Mouse (Mus musculus) ES-Bruce4 (cell line): ENCODE data around the gene Mettl21a. TPM values are rescaled to one million over a fixed set of nuclear protein-coding genes. Genes with fewer than 3 reads are reported as not detected.

Source experiments
- H3K27ac ChIP-seq: 2 replicates; pipeline ENCODE4 v1.5.1; 2012; ENCODE audit warnings: low read length, inconsistent platforms; ENCODE audit not compliant: insufficient read depth
- H3K27me3 ChIP-seq: 2 replicates; pipeline ENCODE4 v1.6.1; 2012; ENCODE audit warnings: mild to moderate bottlenecking, low read length, inconsistent platforms; ENCODE audit not compliant: control insufficient read depth, poor library complexity, insufficient read depth, severe bottlenecking
- H3K36me3 ChIP-seq: 2 replicates; pipeline ENCODE4 v1.6.1; 2012; ENCODE audit warnings: inconsistent platforms, mild to moderate bottlenecking, low read length, moderate library complexity; ENCODE audit not compliant: control insufficient read depth, poor library complexity, insufficient read depth, severe bottlenecking
- H3K4me1 ChIP-seq: one replicate; pipeline ENCODE4 v1.8.1; 2011; ENCODE audit warnings: low read length; ENCODE audit not compliant: control insufficient read depth, insufficient read depth
- H3K4me3 ChIP-seq: 2 replicates; pipeline ENCODE4 v1.5.1; 2011; ENCODE audit warnings: low read depth, mild to moderate bottlenecking, low read length
- H3K9ac ChIP-seq: 2 replicates; pipeline ENCODE4 v1.6.1; 2012; ENCODE audit warnings: low read depth, mild to moderate bottlenecking, inconsistent platforms; ENCODE audit not compliant: poor library complexity, severe bottlenecking
- H3K9me3 ChIP-seq: replicated peaks from 2 replicates; pipeline ENCODE4 v1.6.1; 2012; ENCODE audit warnings: mild to moderate bottlenecking, low read length, inconsistent platforms; ENCODE audit not compliant: control insufficient read depth, poor library complexity, insufficient read depth, severe bottlenecking
- CTCF ChIP-seq: IDR thresholded peaks from one replicate; pipeline ENCODE4 v1.8.1; 2011; ENCODE audit warnings: low read depth, low read length
- EP300 ChIP-seq: IDR thresholded peaks from 2 replicates; pipeline ENCODE4 v1.6.1; 2011; ENCODE audit warnings: low read depth, low read length; ENCODE audit not compliant: insufficient read depth
- POLR2A ChIP-seq: IDR thresholded peaks from one replicate; pipeline ENCODE4 v1.8.1; 2011; ENCODE audit warnings: low read length; ENCODE audit not compliant: insufficient read depth
- polyA plus RNA-seq: library from polyadenylated mRNA; stranded (reverse); fragments of >200 nt; gene quantifications from 2 replicates; pipeline ENCODE4 v1.2.4, GENCODE M21; 2011; ENCODE audit warnings: low read depth; ENCODE audit not compliant: missing spikeins, insufficient read depth, insufficient read length

The Mettl21a gene
- 14.5 and 15.1 TPM in 2 replicates for polyA plus RNA-seq

GRCm38 (mm10) chr1:64616881-64617714, at the start of gene Mettl21a:
Mettl21a (minus strand) TSS chr1:64617242.
- H3K4me3 ChIP-seq, result peak within 1 kb of the TSS; percentile 83
- H3K9ac ChIP-seq, result peak within 1 kb of the TSS; percentile 74
- H3K9me3 ChIP-seq, result no peaks in the 10 kb centered on the region
- no peaks in the 10 kb centered on the region for H3K27me3 ChIP-seq
- no peaks in the 10 kb centered on the region for H3K4me1 ChIP-seq
- H3K36me3 ChIP-seq, result no peaks in the 10 kb centered on the region
- TF ChIP-seq CTCF (no peak), EP300 (0 out of 2 replicates have a peak, but pooled peaks have one; percentile 32), POLR2A (peak; percentile 67)
- H3K27ac ChIP-seq, result peak within 1 kb of the TSS; percentile 63

DNA sequence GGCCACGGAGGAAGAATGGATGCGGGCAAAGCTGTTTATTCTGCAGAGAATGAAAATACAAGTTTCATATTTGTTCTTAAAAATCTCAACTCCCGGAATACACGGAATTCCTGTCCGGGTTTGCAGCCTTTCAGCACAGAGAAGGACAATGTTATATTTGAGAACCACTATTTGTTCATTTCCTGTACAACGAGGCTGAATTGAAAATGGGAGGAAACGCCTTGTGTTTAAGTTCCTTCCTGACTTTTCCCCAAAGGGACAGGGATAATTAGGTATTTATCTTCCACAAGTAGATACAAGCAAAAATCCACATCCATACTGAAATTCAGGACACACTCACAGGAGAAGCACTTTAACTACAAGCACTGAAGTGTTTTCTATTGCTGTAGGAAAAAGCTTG, 41.8 kb upstream of the Mettl21a start:
- Histone ChIP-seq H3K27ac (no peak overlapping the region), H3K36me3 (no peaks in the 10 kb centered on the region), H3K9me3 (no peaks in the 10 kb centered on the region), H3K4me1 (peaks cover 1% of the 10 kb centered on the region), H3K9ac (no peak overlapping the region), H3K4me3 (no peak overlapping the region), H3K27me3 (no peaks in the 10 kb centered on the region)
- TF ChIP-seq CTCF (no peak), EP300 (no peak), POLR2A (no peak)

GRCm38 (mm10) chr1:64656423-64657129, 39.5 kb upstream of the Mettl21a start:
- Histone ChIP-seq H3K9me3 (no peaks in the 10 kb centered on the region), H3K4me1 (peaks cover 1% of the 10 kb centered on the region), H3K36me3 (no peaks in the 10 kb centered on the region), H3K4me3 (no peak overlapping the region), H3K9ac (no peak overlapping the region), H3K27ac (no peak overlapping the region), H3K27me3 (no peaks in the 10 kb centered on the region)
- no peak for TF ChIP-seq CTCF

- H3K4me1 ChIP-seq, result peaks cover 1% of the 10 kb centered on the region
- no peak overlapping the region for H3K9ac ChIP-seq
- H3K27ac ChIP-seq, result no peak overlapping the region
- TF ChIP-seq POLR2A (no peak), CTCF (no peak), EP300 (no peak)
- no peaks in the 10 kb centered on the region for H3K27me3 ChIP-seq
- no peak overlapping the region for H3K4me3 ChIP-seq
- H3K9me3 ChIP-seq, result no peaks in the 10 kb centered on the region
- H3K36me3 ChIP-seq, result no peaks in the 10 kb centered on the region
Measured at GRCm38 (mm10) chr1:64655415-64655814, 38.4 kb upstream of the Mettl21a start.

DNA sequence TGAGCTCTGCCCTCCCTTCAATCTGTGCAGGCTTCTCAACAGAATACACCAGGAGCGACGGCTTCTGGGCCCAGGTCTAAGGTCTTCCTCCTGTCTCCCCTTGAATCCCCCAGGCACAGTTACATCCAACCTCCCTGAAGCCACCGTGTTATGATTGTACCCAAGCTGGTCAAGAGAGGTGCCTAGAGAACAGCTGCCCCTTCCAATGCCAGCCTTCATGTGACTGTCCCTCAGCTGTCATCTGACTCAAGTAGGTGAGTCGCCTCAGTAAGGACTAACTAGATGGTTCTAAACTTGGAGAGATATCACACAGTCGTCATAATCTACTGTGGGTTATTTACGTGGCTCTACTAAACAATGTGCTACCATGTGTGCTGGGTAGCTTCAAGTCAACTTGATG, 36.7 kb upstream of the Mettl21a start:
- TF ChIP-seq POLR2A (no peak), EP300 (no peak), CTCF (no peak)

More for the DNA sequence above, 36.7 kb upstream of the Mettl21a start:
- no peaks in the 10 kb centered on the region for H3K4me1 ChIP-seq
- no peaks in the 10 kb centered on the region for H3K27me3 ChIP-seq
- H3K4me3 ChIP-seq, result no peak overlapping the region
- H3K9me3 ChIP-seq, result no peaks in the 10 kb centered on the region
- H3K36me3 ChIP-seq, result no peaks in the 10 kb centered on the region
- H3K27ac ChIP-seq, result no peak overlapping the region
- no peak overlapping the region for H3K9ac ChIP-seq
